Mouse (Mus musculus) mesoderm, embryonic 11.5 days (tissue): ENCODE measurements around the gene Usp1.
"Not testable (repeated sequence)": the region's sequence is repeated elsewhere in the genome, so short reads cannot be mapped to it uniquely, and the experiment has no call there.

Source experiments
- DNase-seq: peaks from one replicate; pipeline ENCODE4 v3.0.0-alpha.2; 2012; ENCODE audit warnings: low read depth, low spot score

Gene Usp1

DNA sequence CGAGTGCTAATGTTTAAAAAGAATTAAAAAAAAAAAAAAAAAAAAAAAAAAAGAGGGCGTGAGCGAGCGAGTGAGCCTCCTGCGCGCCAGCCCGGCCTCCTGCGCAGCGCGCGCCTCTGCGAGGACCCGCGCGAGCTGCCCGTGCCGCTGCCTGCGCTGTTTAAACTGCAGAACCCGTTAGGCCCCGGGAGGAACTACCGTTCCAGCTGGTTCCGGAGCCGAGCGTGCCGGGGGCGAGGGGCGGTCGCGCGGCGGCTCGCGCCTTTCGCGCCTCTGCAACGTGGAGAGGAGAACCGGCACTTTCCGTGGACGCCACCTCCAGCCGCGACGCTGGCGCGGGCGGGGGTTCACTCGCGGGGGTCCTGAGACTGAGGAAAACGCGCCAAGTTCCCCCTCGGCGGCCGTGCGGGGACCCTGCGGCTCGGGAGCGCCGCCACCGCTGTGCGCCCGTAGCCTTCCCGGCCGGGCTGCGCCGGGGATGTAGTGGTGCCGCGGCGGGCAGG, at the start of gene Usp1:
Gene Usp1 (plus strand): TSS at position 243 of the 503 bp plus-strand sequence.
- DNase-seq, result no peak

DNA sequence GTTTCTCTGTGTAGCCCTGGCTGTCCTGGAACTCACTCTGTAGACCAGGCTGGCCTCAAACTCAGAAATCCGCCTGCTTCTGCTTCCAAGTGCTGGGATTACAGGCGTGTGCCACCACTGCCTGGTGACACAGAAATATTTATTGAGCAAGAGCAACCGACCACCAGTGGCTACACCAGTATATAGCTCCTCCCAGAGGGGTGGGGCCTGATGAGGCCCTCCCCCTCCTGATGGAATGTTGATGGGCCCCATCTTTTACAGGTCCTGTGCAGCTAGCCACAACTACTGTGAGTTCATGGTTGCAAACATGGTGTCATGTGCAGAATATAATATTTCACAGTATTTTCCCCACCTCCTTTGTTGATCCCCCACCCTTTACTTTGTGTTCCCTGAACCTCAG, 40.9 kb upstream of the Usp1 start:
- DNase-seq, result no peak

DNA sequence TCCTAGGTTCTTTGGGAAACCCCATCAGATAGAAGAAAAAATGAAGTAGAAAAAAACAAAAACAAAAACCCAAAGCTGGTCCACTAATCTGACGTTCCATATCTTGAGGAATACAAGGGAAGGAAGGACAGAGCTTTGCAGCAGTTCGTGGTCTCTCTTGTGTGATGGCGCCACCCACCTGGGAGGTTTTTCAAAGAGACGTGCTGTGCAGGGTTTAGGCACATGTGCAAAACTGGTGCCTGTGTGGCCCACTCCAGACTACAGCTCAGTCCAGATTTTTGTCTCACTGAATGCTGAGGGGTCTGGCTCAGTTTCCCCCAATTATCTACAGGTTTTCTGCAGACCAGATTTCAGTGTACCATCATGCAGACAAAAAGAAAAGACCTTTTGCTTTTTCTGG, 37.2 kb upstream of the Usp1 start:
- DNase-seq, result no peak

DNA sequence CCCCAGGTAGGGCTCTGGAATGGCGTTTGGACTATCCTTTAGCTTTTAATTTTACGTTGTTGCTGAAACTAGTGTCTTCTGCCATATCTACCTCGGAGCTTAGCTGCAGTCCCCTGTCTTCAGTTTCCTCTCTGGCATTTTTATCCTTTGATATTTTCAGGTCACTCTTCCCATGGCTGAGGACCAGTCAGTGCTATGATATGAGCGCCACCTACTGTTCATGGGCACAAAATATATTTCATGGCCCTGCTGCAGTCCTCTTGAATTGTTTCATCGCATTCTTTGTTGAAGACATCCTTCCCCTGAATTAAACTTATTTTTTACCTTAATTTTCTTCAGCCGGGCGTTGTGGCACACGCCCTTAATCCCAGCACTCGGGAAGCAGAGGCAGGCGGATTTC, 36.5 kb upstream of the Usp1 start:
- peak; percentile 75 for DNase-seq

DNA sequence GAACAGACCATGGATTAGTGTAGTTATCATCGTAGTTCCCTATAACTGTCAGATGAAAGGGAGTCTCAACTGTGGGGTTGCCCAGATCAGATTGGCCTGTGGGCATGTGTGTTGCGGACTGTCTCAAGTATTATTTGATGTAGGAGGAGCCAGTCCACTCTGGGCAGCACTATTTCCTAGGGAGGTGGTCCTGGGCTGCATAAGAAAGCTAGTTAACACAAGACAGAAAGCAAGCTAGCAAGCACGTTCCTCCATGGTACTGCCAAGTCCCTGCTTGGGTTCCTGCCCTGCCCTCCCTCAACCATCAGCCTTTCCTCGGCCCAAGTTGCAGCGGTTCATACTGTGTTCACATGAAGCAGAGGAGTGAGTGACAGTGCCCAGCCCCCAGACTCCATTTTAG, 13.4 kb upstream of the Usp1 start:
- DNase-seq, result no peak

DNA sequence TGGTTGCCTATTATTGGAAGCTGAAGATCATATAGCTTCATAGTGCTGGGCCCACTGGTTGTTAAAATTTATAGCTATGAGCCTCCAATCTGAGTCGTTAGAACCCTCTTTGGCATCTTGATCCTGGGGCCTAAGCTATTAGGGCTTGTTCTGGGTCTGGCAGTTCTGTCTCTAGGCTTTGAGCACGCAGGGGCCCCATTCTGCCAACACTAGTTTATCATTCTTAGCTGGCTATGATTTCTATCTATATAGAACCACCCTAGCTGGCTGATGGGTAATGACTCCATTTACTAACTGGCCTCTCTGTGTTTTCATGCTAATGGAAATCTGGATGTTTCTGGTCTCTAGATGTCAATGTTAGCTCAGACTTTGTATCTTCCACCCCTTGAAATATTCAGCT, 5.9 kb upstream of the Usp1 start:
- no peak for DNase-seq

DNA sequence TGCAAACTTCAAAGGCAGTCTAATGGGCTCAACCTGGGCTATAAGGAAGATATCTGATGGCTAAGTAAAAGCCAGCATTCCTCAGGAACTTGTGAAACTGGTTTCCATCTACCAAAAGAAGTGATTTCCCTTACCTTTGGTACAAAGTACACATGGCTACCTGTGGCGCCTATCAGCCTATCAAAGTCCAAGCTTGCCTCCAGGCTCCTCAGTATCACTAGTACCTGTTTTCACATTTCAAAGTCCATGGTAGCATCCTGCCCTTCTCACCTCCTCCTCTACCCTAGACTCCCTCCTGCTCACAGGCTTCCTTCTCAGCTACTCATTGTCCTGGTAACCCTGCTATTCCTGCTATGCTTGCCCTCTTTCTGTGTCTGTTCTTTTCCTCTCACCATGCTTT, 5.4 kb upstream of the Usp1 start:
- no peak for DNase-seq

DNA sequence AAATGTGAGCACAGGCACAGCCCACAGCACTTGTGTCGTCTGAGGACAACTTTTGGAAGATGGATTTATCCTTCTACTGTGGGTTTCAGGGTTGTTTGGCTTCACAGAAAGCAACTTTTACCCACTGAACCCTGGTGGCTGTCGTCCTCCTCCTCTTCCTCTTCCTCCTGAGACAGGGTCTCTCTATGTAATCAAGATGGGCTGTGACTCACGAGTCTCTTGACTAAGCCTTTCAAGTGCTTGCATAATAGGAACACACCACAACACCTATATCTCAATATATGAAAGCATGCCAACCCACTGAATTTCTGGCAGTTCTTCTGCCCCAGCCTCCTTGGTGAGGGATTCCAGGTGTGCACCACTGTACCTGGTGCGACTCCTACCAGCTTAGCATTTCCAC, 2.7 kb upstream of the Usp1 start:
- DNase-seq, result no peak

DNA sequence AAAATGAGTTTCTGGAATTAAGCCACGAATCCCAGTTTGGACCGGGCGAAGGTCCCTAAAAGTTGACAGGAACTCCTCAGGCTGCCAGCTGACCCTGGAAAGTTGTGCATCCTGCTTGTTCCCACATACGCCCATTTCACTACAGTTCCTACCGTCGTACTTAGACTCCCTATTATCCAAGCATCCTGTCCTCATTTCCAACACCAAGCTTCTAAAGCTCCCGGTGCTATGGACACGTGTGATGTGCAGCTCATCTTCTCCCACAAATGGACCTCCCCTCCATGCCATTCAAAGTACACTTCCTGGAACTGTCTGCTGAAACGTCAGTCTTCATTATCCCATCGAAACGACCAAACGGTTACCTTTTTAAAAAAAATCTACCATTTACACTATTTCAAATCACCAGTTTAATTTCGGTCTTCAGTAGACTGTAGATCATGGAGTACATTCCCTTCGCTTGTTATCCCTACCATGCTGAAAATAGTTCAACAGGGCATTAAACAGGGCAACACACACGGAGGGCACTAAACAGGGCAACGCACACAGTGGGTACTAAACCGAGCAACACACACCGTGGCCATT, 1.5 kb upstream of the Usp1 start:
- DNase-seq, result no peak

DNA sequence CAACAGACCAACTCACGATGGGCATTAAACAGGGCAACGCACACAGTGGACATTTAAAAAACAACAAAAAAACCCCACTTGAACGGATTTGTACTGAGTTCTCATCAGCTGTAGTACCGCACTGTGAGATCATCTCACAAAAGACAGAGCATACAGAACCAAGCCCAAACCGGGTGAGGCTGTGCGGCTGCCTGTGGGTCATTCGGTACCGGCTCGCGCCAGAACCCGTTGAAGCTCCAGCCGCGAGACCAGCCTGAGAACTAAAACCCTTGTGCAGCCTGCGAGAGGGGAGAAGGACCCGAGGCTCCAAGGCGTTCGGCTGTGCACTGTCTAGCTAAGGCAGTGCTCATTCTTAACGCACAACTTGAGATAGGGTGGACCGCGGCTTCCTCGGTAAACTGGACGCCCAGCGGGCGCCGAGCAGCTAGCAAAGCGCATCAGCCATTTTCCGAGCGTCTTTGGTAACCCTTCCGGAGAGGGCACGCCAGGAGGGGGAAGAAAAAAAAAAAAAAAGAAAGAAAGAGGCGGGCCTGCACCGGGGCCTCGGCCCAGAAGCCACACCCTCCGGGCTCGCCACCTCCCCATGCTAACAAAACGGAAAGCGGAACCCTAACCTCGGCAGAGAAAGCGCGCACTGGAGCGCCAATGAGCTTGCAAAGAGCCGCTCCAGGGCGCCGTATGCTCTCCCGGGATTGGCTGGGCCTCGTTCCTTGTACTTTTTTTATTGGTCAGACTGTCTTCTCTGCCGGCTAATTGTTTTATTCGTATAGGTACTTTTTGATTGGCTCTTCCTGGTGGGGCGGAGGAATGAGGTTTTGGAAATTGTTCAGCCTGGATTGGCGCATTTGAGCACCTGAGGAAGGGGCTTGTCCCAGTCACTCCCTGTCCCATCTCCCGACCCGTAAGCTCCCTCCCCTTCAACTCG, 705 bp upstream of the Usp1 start:
- DNase-seq, result peak; percentile 100

DNA sequence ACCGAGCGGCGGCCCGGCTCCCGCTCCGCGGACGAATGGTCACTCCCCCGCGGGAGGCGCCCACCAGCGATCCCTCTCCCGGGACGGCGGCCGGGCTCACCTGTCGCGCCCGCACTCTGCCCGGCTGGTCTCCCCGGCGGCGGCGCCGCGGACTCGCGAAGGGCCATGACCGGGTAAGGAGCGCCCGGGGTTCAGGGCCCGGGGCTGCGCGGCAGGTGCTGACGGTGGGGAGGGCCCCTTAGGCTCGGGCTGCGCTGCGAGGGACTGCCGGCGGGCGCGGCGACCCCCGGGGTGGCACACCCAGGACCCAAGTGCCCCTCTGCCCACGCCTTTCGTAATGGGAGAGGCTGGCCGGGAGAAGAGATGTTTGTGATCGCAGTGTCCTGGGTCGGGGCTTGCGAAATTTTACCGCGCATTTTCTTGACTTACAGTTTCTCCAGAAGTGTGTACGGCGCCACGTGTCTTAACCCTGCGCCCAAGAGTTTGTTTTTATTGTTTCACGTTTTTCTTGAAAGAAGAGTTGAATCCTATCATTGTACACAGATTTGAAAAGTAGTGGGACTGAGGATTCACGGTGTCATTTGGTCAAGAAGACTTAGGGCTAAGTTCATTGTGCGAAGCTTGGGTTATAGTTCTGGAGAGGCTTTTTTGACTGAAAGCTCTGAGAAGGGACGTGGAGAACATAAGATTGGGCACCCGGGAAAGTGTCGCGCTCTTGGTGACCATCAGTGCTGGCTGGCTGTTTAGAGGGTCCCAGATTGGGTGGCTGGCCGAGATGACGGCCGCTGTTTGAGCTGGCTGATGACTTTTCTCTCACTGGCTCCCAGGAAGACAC, 678 bp downstream of the Usp1 start:
- DNase-seq, result peak; percentile 11

DNA sequence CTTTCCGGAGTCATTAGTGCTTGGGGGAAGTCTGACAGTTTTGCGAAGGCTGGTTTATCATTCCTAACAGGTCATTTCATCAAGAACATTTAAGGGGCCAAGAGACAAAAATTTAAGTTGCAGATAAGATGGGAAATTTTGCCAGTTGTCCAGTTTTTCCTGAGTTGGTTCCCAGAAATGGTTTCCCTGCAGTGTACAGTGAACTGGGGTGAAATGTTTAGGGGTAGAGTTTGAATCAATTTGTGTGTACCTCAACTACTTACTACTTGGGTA, 1.2 kb downstream of the Usp1 start:
- DNase-seq, result no peak

DNA sequence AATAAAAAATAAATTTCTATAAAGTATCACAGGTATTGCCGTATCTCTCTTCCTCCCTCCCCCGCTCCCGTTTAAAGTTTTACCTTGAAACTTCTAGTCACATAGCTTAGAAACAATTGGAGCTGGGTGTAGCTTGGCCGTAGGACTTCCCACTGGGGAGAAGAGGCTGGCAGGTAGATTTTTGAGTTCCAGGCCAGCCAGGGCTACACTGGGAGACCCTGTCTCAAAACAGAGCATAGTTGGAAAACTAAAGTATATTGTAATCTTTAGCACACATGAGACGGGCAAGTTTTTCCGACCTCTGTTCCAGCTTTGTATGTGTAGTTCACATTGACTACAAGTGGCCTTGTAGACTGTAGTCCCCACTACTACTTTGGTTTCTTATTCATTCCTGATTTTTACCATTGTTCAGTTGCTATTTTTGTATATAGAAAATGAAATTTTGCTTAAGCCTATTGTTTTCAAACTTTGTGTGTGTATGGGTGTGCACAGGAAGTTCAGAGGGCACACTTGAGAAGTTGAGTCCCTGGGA, 1.7 kb downstream of the Usp1 start:
- DNase-seq, result no peak

DNA sequence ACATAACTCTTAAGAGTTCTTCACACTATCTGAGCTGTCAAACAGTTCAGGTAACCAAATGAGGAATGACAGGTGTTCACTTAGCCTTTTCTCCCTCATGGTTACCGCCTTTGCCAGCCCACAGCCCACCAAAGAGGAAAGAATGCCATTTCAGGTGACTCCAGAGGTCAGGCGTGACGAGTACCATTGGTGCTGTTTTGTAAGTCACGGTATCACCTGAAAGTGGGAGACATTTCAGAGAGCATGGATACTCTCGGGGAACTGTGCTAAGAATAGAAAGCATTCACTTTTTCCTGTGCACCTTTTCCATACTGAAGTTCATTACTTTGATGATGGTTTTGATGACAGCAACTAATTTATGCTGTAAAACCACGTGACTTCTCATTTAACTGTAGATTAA, 12.4 kb downstream of the Usp1 start:
- no peak for DNase-seq

DNA sequence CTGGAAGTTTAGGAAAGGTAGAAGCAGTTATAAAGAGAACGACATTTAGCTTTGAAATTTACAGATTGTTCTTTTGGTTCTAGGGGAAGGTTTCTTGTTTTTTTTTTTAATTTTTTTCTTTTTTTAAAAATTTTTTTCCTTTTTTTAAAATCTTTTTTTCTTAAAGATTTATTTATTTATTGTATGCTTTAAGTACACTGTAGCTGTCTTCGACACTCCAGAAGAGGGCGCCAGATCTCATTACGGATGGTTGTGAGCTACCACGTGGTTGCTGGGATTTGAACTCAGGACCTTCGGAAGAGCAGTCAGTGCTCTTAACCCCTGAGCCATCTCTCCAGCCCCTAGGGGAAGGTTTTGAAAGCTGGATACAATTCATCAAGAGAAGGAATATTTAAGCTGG, 14.6 kb downstream of the Usp1 start:
- not testable (repeated sequence) for DNase-seq

DNA sequence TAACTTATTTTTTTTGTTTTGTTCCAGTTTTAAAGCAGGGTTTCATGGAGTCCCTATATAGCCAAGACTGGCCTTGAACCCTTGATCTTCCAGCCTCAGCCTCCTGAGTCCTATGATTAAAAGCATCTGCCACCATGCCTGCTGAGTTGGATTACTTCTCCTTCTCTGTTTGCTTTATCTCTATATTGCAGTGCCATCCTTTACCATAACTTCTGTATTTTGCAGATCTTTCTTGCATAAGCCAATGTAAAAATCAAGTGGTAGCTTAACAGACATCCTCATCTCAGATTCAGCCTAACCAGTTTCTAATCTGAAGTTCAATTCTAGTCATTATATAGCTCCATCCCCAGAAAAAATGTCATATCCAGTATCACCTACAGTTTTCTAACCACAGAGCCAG, 27.0 kb downstream of the Usp1 start:
- no peak for DNase-seq

DNA sequence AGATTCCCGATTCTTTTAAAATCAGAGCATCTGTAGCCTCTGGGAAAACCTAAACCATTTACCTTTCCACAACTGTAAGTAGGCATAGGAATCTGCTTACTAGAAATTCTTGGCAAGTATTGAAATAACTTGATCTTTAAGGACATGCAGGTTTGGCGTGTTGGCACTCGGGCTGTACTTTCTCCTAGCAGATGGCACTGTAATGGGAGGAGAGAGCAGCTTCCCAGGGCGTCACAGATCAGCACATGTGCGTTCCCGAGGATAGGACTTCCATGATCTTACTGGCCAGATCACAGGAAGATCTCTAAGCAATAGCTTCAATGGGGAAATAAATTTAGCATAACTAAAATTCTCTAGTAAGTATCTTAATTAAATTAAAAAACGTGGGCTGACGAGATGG, 32.4 kb downstream of the Usp1 start:
- DNase-seq, result no peak

DNA sequence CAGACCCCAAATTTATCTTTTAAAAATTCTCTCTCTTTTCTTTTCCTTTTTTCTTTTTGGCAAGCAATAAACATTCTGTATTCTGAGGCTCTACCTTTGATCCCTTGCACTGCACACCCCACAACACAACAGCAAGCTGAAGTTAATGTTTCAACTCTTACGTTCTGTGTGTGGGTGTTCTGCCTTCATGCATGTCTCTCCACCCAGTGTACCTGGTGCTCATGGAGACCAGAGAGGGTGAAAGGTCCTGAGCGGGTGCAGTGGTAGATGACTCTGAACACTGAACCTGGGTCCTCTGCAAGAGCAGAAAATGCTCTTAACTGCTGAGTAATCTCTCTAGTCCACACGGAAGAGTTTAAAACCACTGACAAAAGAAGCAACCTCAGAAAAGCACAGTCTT, 36.6 kb downstream of the Usp1 start:
- DNase-seq, result no peak

DNA sequence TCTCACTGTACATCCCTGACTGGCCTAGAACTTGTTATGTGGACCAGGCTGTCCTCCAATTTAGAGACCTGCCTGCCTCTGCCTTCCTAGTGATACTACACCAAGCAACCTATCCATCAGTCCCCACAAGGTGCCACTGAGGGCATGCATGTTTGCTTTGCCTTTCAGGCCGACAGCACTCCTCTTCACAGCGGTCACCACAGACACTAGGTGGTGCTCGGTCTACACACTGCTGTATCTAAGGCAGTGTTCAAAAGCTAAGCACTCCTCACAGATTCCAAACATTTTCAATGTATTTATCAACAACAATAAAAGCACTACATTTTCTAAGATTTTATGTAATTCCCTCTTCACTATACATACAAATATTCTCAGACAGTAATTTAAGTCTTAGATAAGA, 46.3 kb downstream of the Usp1 start:
- DNase-seq, result no peak

DNA sequence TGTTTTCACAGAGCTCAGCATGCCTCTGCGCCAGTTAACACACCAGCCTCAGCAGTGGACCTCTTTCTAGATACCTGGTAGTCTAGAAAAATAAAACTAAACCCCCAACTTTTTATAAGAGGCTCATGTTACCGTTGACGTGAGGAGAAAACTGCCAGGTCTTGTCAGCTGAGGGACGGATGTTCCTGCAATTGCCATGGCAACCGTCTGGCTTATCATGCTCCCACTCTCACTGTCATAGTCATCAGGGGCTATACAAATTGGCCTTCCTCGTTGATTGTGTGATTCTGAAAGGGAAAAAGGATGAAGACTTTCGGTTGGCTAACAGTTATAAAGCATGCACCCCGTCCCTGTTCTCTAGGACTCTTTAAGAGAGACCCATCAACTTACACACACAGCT, 52.1 kb downstream of the Usp1 start:
- DNase-seq, result no peak

DNA sequence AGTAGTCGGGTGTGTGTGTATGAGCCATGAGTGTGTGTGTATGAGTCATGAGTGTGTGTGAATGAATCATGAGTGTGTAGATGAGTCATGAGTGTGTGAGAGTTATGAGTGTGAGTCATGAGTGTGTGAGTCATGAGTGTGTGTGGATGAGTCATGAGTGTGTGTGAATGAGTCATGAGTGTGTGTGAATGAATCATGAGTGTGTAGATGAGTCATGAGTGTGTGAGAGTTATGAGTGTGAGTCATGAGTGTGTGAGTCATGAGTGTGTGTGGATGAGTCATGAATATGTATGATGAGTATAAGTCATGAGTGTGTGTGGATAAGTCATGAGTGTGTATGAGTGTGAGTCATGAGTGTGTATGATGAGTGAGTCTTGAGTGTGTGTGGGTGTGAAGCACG, 54.7 kb downstream of the Usp1 start:
- not testable (repeated sequence) for DNase-seq

DNA sequence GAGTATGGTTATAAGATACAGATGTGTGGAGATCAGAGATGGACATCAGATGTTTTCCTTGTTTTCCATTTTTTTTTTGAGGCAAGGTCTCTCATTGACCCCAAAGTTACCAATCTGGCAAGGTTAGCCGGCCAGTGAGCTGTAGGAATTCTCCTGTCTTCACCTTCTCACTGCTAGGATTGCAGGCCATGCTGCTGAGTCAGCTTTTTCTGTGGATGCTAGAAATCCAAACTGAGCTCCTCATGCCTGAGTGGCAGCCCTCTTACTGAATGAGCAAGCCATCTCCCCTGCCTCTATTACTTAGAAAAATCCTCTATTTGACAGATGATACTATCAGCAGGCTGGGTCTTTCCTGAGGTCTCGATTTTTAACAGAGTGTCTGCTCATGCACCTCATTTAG, 55.1 kb downstream of the Usp1 start:
- DNase-seq, result no peak
